Mouse (Mus musculus): ENCODE data around the gene Fes. TPM values are rescaled to one million over a fixed set of nuclear protein-coding genes. Genes with fewer than 3 reads are reported as not detected.

The Fes gene
- polyA plus RNA-seq, 1 experiment from 2014 or later: 26.4 TPM

GRCm38 (mm10) chr7:80417601-80418000 lies 29.9 kb upstream of the Fes start:
- no peak overlapping the region for H3K4me3 ChIP-seq (ENCODE audit: low read depth, low read length)
- no peak overlapping the region for H3K27ac ChIP-seq (ENCODE audit: low read length)
- no peaks in the 10 kb centered on the region for H3K9me3 ChIP-seq (ENCODE audit: low read length)
- no peak for ATAC-seq
- peaks cover 3% of the 10 kb centered on the region; the same call in 1 of the 2 replicates for H3K4me1 ChIP-seq (ENCODE audit: insufficient read depth, low read depth, low read length)
- H3K27me3 ChIP-seq (replicated peaks; ENCODE audit: insufficient read depth, low read length): no peaks in the 10 kb centered on the region
- no peak overlapping the region for H3K9ac ChIP-seq (replicated peaks; ENCODE audit: low read depth)
- no peaks in the 10 kb centered on the region for H3K36me3 ChIP-seq (ENCODE audit: insufficient read depth, low read length)
- no peak for DNase-seq (ENCODE audit: low spot score)
- no peak overlapping the region for H3K4me2 ChIP-seq (replicated peaks; ENCODE audit: low read depth, low read length)
- no peak for TF ChIP-seq CTCF (IDR thresholded peaks at IDR 0.05)
- no peak for TF ChIP-seq EP300 (IDR thresholded peaks at IDR 0.05)

- H3K4me3 ChIP-seq (ENCODE audit: low read depth, low read length): no peak overlapping the region
- H3K9me3 ChIP-seq (ENCODE audit: low read length): no peaks in the 10 kb centered on the region
- ATAC-seq (no peak), DNase-seq (ENCODE audit: low spot score) (no peak)
- WGBS: 63% methylated on average over 7 of the region's 7 CpGs
- TF ChIP-seq CTCF (IDR thresholded peaks at IDR 0.05): no peak
- no peak for TF ChIP-seq EP300 (IDR thresholded peaks at IDR 0.05)
- H3K4me1 ChIP-seq (ENCODE audit: insufficient read depth, low read depth, low read length): peaks cover 3% of the 10 kb centered on the region; the same call in 1 of the 2 replicates
- no peaks in the 10 kb centered on the region for H3K36me3 ChIP-seq (ENCODE audit: insufficient read depth, low read length)
- H3K27me3 ChIP-seq (replicated peaks; ENCODE audit: insufficient read depth, low read length): no peaks in the 10 kb centered on the region
- no peak overlapping the region for H3K9ac ChIP-seq (replicated peaks; ENCODE audit: low read depth)
- H3K4me2 ChIP-seq (replicated peaks; ENCODE audit: low read depth, low read length): no peak overlapping the region
- no peak overlapping the region for H3K27ac ChIP-seq (ENCODE audit: low read length)
Observed at GRCm38 (mm10) chr7:80416969-80417368, 29.2 kb upstream of the Fes start.

- no peak overlapping the region for H3K9ac ChIP-seq (replicated peaks; ENCODE audit: low read depth)
- WGBS: 53% methylated on average over 7 of the region's 7 CpGs
- DNase-seq (ENCODE audit: low spot score) (no peak), ATAC-seq (no peak)
- H3K9me3 ChIP-seq (ENCODE audit: low read length): no peaks in the 10 kb centered on the region
- H3K36me3 ChIP-seq (ENCODE audit: insufficient read depth, low read length): no peaks in the 10 kb centered on the region
- H3K4me2 ChIP-seq (replicated peaks; ENCODE audit: low read depth, low read length): no peak overlapping the region
- H3K27me3 ChIP-seq (replicated peaks; ENCODE audit: insufficient read depth, low read length): no peaks in the 10 kb centered on the region
- no peak for TF ChIP-seq CTCF (IDR thresholded peaks at IDR 0.05)
- no peak for TF ChIP-seq EP300 (IDR thresholded peaks at IDR 0.05)
- no peak overlapping the region for H3K27ac ChIP-seq (ENCODE audit: low read length)
- no peak overlapping the region for H3K4me3 ChIP-seq (ENCODE audit: low read depth, low read length)
- H3K4me1 ChIP-seq (ENCODE audit: insufficient read depth, low read depth, low read length): peaks cover 3% of the 10 kb centered on the region; the same call in 1 of the 2 replicates
Observed at GRCm38 (mm10) chr7:80414303-80414855, 26.6 kb upstream of the Fes start.

GRCm38 (mm10) chr7:80413512-80414302 lies 26.0 kb upstream of the Fes start:
- Histone ChIP-seq H3K9me3 (ENCODE audit: low read length) (no peaks in the 10 kb centered on the region), H3K9ac (replicated peaks; ENCODE audit: low read depth) (no peak overlapping the region), H3K27ac (ENCODE audit: low read length) (no peak overlapping the region), H3K27me3 (replicated peaks; ENCODE audit: insufficient read depth, low read length) (no peaks in the 10 kb centered on the region), H3K4me3 (ENCODE audit: low read depth, low read length) (no peak overlapping the region), H3K36me3 (ENCODE audit: insufficient read depth, low read length) (no peaks in the 10 kb centered on the region), H3K4me2 (replicated peaks; ENCODE audit: low read depth, low read length) (no peak overlapping the region), H3K4me1 (ENCODE audit: insufficient read depth, low read depth, low read length) (peaks cover 3% of the 10 kb centered on the region; the same call in 1 of the 2 replicates)
- DNase-seq (ENCODE audit: low spot score) (no peak), ATAC-seq (no peak)
- WGBS: 57% methylated on average over 9 of the region's 9 CpGs
- TF ChIP-seq EP300 (IDR thresholded peaks at IDR 0.05) (no peak), CTCF (IDR thresholded peaks at IDR 0.05) (no peak)

- Histone ChIP-seq H3K4me3 (ENCODE audit: low read depth, low read length) (no peak overlapping the region), H3K9me3 (ENCODE audit: low read length) (no peaks in the 10 kb centered on the region), H3K36me3 (ENCODE audit: insufficient read depth, low read length) (no peaks in the 10 kb centered on the region), H3K27me3 (replicated peaks; ENCODE audit: insufficient read depth, low read length) (no peaks in the 10 kb centered on the region), H3K4me1 (ENCODE audit: insufficient read depth, low read depth, low read length) (peaks cover 3% of the 10 kb centered on the region; the same call in 1 of the 2 replicates), H3K9ac (replicated peaks; ENCODE audit: low read depth) (no peak overlapping the region), H3K27ac (ENCODE audit: low read length) (no peak overlapping the region), H3K4me2 (replicated peaks; ENCODE audit: low read depth, low read length) (no peak overlapping the region)
- no peak for ATAC-seq
- TF ChIP-seq EP300 (IDR thresholded peaks at IDR 0.05) (no peak), CTCF (IDR thresholded peaks at IDR 0.05) (no peak)
- DNase-seq (ENCODE audit: low spot score): no peak
- WGBS: 64% methylated on average over 5 of the region's 5 CpGs
Observed at GRCm38 (mm10) chr7:80412781-80413180, 25.0 kb upstream of the Fes start.

- Histone ChIP-seq H3K9ac (replicated peaks; ENCODE audit: low read depth) (no peak overlapping the region), H3K4me3 (ENCODE audit: low read depth, low read length) (no peak overlapping the region), H3K27ac (ENCODE audit: low read length) (no peak overlapping the region), H3K4me2 (replicated peaks; ENCODE audit: low read depth, low read length) (no peak overlapping the region), H3K9me3 (ENCODE audit: low read length) (no peaks in the 10 kb centered on the region), H3K4me1 (ENCODE audit: insufficient read depth, low read depth, low read length) (peaks cover 3% of the 10 kb centered on the region; the same call in 1 of the 2 replicates), H3K27me3 (replicated peaks; ENCODE audit: insufficient read depth, low read length) (no peaks in the 10 kb centered on the region), H3K36me3 (ENCODE audit: insufficient read depth, low read length) (no peaks in the 10 kb centered on the region)
- DNase-seq (ENCODE audit: low spot score) (no peak), ATAC-seq (no peak)
- WGBS: 71% methylated on average over 10 of the region's 10 CpGs
- TF ChIP-seq CTCF (IDR thresholded peaks at IDR 0.05) (no peak), EP300 (IDR thresholded peaks at IDR 0.05) (no peak)
Observed at GRCm38 (mm10) chr7:80412279-80412678, 24.5 kb upstream of the Fes start.
